In genomic region chr9:113258556-113258955, GRCm38 (mm10) we compare ENCODE assay signal across 15 mouse cellular contexts.
"Had no signal": no experiment of that assay in that cellular context is flagged by ENCODE, and none has a peak within 500 bp of the region (broad histone marks: within the 10 kb centered on the region; RNA-seq: fewer than 3 reads in every experiment).

No protein-coding gene starts in this region.

- H3K4me3 ChIP-seq: layer of hippocampus, adult 2 months; limb, embryonic 10.5 days; limb, embryonic 13.5 days; liver, embryonic 12.5 days; liver, embryonic 15.5 days; lung, embryonic 15.5 days had no signal

- H3K27ac ChIP-seq: layer of hippocampus, adult 2 months; limb, embryonic 10.5 days; limb, embryonic 13.5 days; liver, embryonic 12.5 days; liver, embryonic 15.5 days; lung, embryonic 15.5 days had no signal

- ATAC-seq: liver, embryonic 12.5 days had no signal

- DNase-seq: kidney, postnatal 25 days; layer of hippocampus, adult 9-11 months; liver; lung, adult 18-20 months; lung, postnatal 10 days; lung, postnatal 36 days; midbrain, embryonic 14.5 days; thymus, adult 18-20 months; thymus, postnatal 36 days had no signal

- H3K4me1 ChIP-seq: limb, embryonic 10.5 days; limb, embryonic 13.5 days; liver, embryonic 12.5 days; liver, embryonic 15.5 days; lung, embryonic 15.5 days had no signal

- H3K27me3 ChIP-seq: limb, embryonic 13.5 days; liver, embryonic 12.5 days; liver, embryonic 15.5 days; lung, embryonic 15.5 days had no signal
